Mouse (Mus musculus) embryo, embryonic 9.5 days (tissue): ENCODE data around the gene Cacna1g.

Source experiments
- DNase-seq: peaks from one replicate; pipeline ENCODE4 v3.0.0-alpha.2; 2017; ENCODE audit errors: extremely low spot score

The Cacna1g gene

GRCm38 (mm10) chr11:94473707-94474543 lies at the start of gene Cacna1g:
Cacna1g (minus strand) TSS chr11:94474198.
- peak; percentile 91 for DNase-seq

GRCm38 (mm10) chr11:94521219-94521843 lies 47.3 kb upstream of the Cacna1g start, which contains the start of gene Mycbpap:
Mycbpap (minus strand) TSS chr11:94521742.
- peak; percentile 82 for DNase-seq

GRCm38 (mm10) chr11:94513452-94513851 lies 39.5 kb upstream of the Cacna1g start:
- no peak for DNase-seq

- no peak for DNase-seq
Observed at GRCm38 (mm10) chr11:94508976-94509375, 35.0 kb upstream of the Cacna1g start.

GRCm38 (mm10) chr11:94501482-94501881 lies 27.5 kb upstream of the Cacna1g start:
- DNase-seq, result no peak

GRCm38 (mm10) chr11:94500362-94500761 lies 26.4 kb upstream of the Cacna1g start:
- no peak for DNase-seq

- peak; percentile 69 for DNase-seq
Observed at GRCm38 (mm10) chr11:94499661-94500152, 25.7 kb upstream of the Cacna1g start, which contains the start of gene Epn3. Epn3 (minus strand) TSS chr11:94499974.

- DNase-seq, result no peak
Observed at GRCm38 (mm10) chr11:94499035-94499434, 25.0 kb upstream of the Cacna1g start.

DNA sequence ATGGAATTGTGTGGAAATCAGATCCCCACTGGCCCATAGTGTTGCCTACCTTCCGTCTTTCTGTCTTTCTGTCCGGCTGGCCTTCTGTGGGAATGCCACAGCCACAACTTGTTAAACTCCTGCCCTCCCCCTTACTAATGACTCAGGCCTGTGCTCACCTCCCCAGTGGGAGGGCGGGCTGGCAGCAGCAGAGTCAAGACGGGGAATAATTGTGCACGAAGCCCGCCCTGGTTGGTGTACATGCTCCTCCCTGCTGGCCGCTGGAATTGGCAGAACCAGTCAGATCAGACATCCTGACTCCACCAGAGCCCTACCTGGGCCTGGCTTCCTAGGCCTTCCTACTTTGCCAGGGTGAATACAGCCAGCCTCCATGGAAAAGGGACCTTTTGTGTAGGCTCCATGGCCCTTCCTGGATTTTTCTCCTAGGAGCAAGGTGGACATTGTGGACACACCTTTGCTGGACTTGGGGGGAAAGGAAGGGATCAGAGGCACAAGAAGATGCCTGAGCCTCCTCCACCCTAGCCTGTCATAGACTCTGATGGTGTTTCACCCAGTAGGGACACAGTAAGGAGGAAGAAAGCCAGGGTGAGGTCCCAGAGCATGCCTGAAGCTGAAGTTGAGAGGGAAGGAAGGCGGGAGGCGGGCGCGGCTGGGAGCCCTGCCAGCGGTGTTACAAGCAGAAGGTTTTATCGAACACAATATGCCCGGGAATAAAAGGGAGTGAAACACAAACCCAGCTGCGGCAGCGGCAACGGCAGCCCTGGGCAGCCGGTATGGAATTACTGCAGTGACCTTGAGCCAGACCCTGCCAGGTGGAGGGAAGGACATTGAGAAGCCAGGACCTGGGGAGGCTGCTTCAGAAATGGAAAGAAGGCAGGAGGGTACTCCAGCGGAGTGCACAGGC lies 24.3 kb upstream of the Cacna1g start:
- DNase-seq, result no peak

- no peak for DNase-seq
Observed at GRCm38 (mm10) chr11:94495415-94495814, 21.4 kb upstream of the Cacna1g start.

- DNase-seq, result no peak
Observed at GRCm38 (mm10) chr11:94491749-94492099, 17.7 kb upstream of the Cacna1g start.

GRCm38 (mm10) chr11:94491035-94491748 lies 17.2 kb upstream of the Cacna1g start:
- DNase-seq, result peak; percentile 70

DNA sequence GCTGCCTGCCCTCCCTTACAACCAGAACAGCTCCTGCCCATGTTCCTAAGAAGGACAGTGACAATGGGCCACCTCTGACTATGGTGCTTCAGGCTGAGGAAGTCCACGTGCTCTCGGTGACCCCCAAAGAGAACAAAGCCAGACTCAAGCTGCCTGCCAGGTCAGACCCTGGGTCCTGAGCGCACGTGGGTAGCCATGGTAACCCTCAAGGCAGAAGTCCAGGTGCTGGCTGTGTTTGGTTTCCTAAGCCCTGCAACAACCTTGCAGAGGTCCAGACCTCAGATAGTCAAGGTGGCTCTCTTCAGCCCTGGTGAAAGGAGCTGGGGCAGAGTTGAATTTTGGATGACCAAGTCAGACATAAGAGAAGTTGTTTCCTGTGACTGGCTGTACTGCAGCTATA lies 15.7 kb upstream of the Cacna1g start:
- no peak for DNase-seq

- no peak for DNase-seq
Observed at GRCm38 (mm10) chr11:94488767-94489533, 15.0 kb upstream of the Cacna1g start.

- DNase-seq, result peak; percentile 85
Observed at GRCm38 (mm10) chr11:94486001-94486400, 12.0 kb upstream of the Cacna1g start, which contains the start of gene Spata20. Spata20 (minus strand) TSS chr11:94486179.

DNA sequence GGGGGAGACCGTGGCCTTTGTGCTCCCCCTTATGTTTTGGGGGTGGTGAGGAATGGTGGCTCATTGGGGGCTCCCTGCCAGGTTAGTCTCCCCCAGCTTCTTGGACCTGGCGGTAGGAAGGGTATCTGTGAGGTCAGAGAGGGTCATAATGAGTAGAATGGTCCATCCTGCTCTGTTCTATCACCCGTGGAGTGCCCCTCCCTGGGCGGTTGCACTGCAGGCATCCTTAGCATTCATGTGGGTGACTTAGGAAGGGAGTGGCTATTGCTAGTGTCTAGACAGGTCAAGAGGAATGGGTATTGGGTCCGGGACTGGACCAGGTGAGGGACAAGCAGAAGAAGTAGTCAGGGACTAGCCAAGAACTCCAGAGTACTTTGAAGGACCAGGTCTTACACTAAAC lies 11.2 kb upstream of the Cacna1g start:
- no peak for DNase-seq

GRCm38 (mm10) chr11:94484636-94485035 lies 10.6 kb upstream of the Cacna1g start:
- no peak for DNase-seq

GRCm38 (mm10) chr11:94483921-94484320 lies 9.9 kb upstream of the Cacna1g start:
- no peak for DNase-seq

- no peak for DNase-seq
Observed at GRCm38 (mm10) chr11:94483436-94483835, 9.4 kb upstream of the Cacna1g start.

DNA sequence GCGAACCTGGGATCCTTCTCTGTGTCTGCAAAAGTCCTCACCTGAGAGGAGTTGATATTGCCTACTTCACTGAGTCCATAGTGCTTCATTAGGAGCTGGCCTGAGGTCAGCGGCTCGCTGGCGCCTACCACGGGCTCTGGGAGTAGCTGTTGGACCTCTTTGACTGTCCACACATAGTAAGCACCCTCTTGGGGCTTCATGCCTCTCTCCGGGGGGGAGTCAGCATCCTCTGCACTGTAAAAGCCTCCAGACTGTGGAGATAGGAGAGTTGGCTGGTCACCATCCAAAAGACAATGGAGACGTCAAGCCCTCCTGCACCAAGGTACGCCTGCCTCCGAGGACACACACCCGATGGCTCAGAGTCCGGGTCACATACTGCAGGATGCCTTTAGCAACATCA lies 8.7 kb upstream of the Cacna1g start:
- no peak for DNase-seq
